Mouse (Mus musculus) limb, embryonic 10.5 days (tissue): ENCODE measurements at regions not wholly inside any gene's neighbourhood (a gene's known extent, or its start where the extent isn't known, plus 50 kb on each side); places are given as distances from the start of the nearest gene placed in this dataset.

ENCODE experiments used
- DNase-seq: peaks from one replicate; pipeline ENCODE4 v3.0.0-alpha.2; 2017; ENCODE audit warnings: low spot score
- H3K27ac ChIP-seq: fragments of 300-500 bp; sonication (generic); 2 replicates; pipeline ENCODE4 v1.5.1; 2016; ENCODE audit warnings: mild to moderate bottlenecking
- H3K27me3 ChIP-seq: fragments of 300-500 bp; sonication (generic); 2 replicates; pipeline ENCODE4 v1.6.1; 2016; ENCODE audit warnings: low read depth, mild to moderate bottlenecking; ENCODE audit not compliant: poor library complexity, severe bottlenecking
- H3K36me3 ChIP-seq: fragments of 300-500 bp; sonication (generic); 2 replicates; pipeline ENCODE4 v1.6.1; 2016; ENCODE audit warnings: mild to moderate bottlenecking, moderate library complexity
- H3K4me1 ChIP-seq: fragments of 300-500 bp; sonication (generic); 2 replicates; pipeline ENCODE4 v1.6.1; 2016
- H3K4me3 ChIP-seq: fragments of 300-500 bp; sonication (generic); 2 replicates; pipeline ENCODE4 v1.5.1; 2016; ENCODE audit warnings: mild to moderate bottlenecking, moderate library complexity
- H3K9me3 ChIP-seq: fragments of 300-500 bp; sonication (generic); replicated peaks from 2 replicates; pipeline ENCODE4 v1.6.1; 2016; ENCODE audit warnings: mild to moderate bottlenecking
- WGBS: fragments of 180-500 bp; shearing (Covaris S2); methylation state at CpG from one replicate; pipeline ENCODE4 v1.1.7; 2016; 5-methylcytosine and 5-hydroxymethylcytosine counted together

DNA sequence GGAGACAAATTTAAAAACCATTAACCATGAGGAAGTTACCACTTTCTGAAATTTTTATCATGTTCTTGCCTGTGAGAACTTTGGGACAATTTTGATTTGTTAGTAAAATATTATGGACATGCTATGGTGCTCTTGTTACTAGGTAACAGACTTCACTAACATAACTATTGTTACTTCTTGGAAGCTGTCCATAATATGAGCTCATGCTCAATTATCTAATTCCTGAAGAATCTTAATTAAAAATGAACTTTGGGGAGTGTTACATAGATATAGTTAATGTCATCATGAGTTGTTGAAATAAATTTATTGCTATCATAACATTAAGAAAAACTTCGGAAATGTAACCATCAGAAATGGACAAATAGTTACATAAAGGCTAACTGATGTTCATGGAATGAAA is 486.5 kb upstream of the Adamts5 start:
- H3K27ac ChIP-seq: no peak overlapping the region
- no peak for DNase-seq
- no peaks in the 10 kb centered on the region for H3K36me3 ChIP-seq
- H3K27me3 ChIP-seq: no peaks in the 10 kb centered on the region
- no peak overlapping the region for H3K4me3 ChIP-seq
- H3K9me3 ChIP-seq: no peaks in the 10 kb centered on the region
- 88% methylated on average over 1 of the region's 1 CpGs for WGBS
- no peaks in the 10 kb centered on the region for H3K4me1 ChIP-seq

DNA sequence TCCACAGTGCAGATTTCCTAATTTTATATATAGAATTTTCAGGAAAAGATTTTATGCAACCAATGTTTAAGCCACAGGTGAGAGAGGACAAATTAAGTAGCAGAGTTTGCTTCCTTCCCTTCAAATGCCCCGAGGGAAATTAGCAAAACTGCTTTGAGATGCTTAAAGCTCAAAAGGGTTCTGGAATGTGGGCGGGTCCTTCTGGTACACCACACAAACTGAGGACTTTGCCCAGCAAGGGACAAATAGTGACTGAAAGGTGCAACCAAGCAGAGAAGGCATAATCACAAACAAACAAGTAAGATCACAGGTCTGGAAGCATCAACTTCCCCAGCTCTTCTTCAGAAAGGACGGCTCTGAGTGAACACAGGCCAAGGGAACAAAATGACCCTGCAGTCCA is 476.4 kb upstream of the Adamts5 start:
- Histone ChIP-seq H3K4me1 (0 out of 2 replicates have a peak, but pooled peaks cover 3% of the 10 kb centered on the region), H3K27me3 (no peaks in the 10 kb centered on the region), H3K36me3 (no peaks in the 10 kb centered on the region), H3K4me3 (no peak overlapping the region), H3K27ac (no peak overlapping the region), H3K9me3 (no peaks in the 10 kb centered on the region)
- no peak for DNase-seq
- 42% methylated on average over 3 of the region's 3 CpGs for WGBS

DNA sequence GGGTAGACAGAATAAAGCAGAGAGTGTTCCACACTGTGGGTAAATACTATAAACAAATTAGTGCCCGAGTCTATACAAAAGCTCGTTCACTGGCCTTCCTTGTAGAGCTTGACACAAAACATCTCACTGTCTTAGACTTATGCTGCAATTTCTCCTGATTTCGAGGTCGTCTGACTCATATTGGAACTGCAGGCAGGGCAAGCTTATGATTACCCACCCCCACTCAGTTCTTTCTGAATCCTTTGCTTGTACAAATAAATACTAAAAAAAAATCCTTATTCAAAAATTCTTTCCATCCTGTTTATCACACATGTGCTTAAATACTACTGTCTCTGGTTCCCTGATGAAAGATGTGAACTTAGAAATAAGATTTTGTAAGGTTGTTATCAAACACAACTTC is 470.0 kb upstream of the Adamts5 start:
- H3K27me3 ChIP-seq: no peaks in the 10 kb centered on the region
- H3K36me3 ChIP-seq: no peaks in the 10 kb centered on the region
- no peaks in the 10 kb centered on the region for H3K9me3 ChIP-seq
- DNase-seq: no peak
- WGBS: 83% methylated on average over 4 of the region's 4 CpGs
- H3K4me3 ChIP-seq: no peak overlapping the region
- no peak overlapping the region for H3K27ac ChIP-seq
- no peaks in the 10 kb centered on the region for H3K4me1 ChIP-seq

DNA sequence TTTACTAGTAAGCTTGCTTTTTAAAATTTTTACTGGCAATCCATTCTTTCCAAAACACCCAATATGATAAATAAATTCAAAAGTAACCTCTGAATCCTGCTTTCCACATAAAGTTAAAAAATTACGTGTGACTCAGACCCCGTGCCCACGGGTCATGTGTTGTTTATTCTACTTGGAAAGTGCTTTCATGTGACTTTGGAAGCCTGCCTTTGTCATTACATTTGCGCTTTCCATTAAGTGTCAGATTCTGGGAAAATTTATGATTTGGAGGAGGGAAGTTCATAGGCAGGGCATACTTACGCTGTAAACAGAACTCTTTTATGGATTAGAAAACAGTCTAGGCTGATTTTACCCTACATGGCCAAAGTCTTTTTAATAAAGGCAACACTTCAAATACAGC is 466.8 kb upstream of the Adamts5 start:
- 77% methylated on average over 5 of the region's 5 CpGs for WGBS
- H3K9me3 ChIP-seq: no peaks in the 10 kb centered on the region
- DNase-seq: no peak
- H3K27me3 ChIP-seq: no peaks in the 10 kb centered on the region
- no peaks in the 10 kb centered on the region for H3K36me3 ChIP-seq
- no peak overlapping the region for H3K4me3 ChIP-seq
- no peak overlapping the region for H3K27ac ChIP-seq
- no peaks in the 10 kb centered on the region for H3K4me1 ChIP-seq

DNA sequence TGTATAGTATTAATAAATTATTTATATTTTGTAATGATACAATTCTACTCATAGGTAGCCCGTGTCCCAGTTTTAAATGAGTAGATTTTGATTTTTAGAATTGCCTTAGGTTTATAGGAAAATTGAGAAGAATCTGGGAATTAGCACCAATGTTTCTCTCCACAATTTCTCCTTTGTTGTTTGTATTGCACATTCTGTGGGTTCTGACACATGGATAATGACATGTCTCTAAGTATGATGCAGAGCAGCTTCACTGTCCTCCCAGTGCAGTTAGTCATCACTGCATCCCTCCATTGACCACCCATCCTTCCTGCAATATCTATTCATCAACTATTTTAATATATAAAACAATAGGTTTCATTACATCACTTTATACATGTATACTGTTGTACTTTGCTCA is 464.6 kb upstream of the Adamts5 start:
- 100% methylated on average over 1 of the region's 1 CpGs for WGBS
- Histone ChIP-seq H3K27ac (no peak overlapping the region), H3K4me1 (no peaks in the 10 kb centered on the region), H3K36me3 (no peaks in the 10 kb centered on the region), H3K27me3 (no peaks in the 10 kb centered on the region), H3K4me3 (no peak overlapping the region), H3K9me3 (no peaks in the 10 kb centered on the region)
- no peak for DNase-seq

DNA sequence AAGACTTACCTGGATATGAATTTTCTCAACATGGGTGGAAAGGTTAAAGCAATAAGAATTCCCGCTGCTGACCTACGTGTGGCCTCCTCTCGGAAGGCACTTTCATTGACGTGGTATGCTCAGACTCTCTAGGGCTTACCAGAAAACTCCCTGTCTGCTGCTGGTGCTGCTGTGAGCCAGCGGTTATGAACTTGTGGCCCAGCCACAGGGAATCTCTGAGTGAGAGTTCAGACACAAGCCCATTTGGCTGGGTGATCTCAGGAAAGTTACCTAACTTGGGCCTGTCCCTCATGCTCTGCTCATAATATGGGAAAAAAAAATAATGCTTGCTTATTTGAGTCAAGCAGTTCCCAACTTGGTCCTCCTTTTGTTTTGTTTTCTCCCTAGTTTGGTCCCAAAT is 459.5 kb upstream of the Adamts5 start:
- no peak for DNase-seq
- 86% methylated on average over 5 of the region's 5 CpGs for WGBS
- H3K27me3 ChIP-seq: no peaks in the 10 kb centered on the region

DNA sequence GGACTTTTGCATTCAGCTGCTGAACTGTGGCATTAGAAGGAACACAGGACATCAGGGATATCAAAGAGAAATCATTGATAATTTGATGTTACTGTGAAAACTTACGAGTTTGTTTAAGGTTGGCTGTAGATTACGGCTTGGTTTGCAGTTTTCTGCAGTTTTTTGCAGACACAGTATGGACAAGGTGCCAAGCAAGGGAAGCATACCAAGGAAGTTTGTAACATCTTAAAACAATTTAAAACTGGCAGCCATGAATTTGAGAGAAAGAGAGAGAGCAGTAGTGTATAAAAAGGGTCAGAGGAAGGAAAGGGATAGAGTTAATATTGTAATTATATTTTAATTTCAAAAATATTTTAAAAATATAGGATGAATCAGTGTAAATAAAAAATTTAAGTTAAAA is 453.4 kb upstream of the Adamts5 start:
- Histone ChIP-seq H3K9me3 (no peaks in the 10 kb centered on the region), H3K4me1 (no peaks in the 10 kb centered on the region), H3K36me3 (no peaks in the 10 kb centered on the region), H3K4me3 (no peak overlapping the region), H3K27ac (no peak overlapping the region), H3K27me3 (no peaks in the 10 kb centered on the region)
- WGBS: 89% methylated on average over 2 of the region's 2 CpGs
- DNase-seq: no peak

More for the DNA sequence above, 459.5 kb upstream of the Adamts5 start:
- Histone ChIP-seq H3K27ac (no peak overlapping the region), H3K4me1 (no peaks in the 10 kb centered on the region), H3K4me3 (no peak overlapping the region), H3K9me3 (no peaks in the 10 kb centered on the region), H3K36me3 (no peaks in the 10 kb centered on the region)

DNA sequence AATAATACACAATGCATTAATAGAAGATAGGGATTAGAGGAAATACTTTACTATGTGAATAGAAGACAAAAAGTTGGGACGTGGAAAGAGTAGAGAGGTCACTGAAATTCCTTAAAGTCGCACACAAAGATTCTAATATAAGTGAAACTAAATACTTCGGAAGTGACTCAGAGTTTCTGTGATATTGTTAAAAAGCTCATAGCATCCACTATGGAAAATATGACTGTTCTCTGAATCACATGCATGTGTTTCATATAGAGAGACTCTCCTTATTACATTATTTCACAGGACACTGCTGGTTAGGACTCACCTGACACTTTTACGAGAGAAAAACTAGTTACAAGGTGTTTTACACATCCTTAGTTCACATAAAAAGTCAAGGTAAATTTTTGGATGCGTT is 446.1 kb upstream of the Adamts5 start:
- H3K9me3 ChIP-seq: no peaks in the 10 kb centered on the region
- H3K4me3 ChIP-seq: no peak overlapping the region
- no peak overlapping the region for H3K27ac ChIP-seq
- H3K4me1 ChIP-seq: no peaks in the 10 kb centered on the region
- H3K36me3 ChIP-seq: no peaks in the 10 kb centered on the region
- no peaks in the 10 kb centered on the region for H3K27me3 ChIP-seq
- DNase-seq: no peak
- 89% methylated on average over 5 of the region's 5 CpGs for WGBS

DNA sequence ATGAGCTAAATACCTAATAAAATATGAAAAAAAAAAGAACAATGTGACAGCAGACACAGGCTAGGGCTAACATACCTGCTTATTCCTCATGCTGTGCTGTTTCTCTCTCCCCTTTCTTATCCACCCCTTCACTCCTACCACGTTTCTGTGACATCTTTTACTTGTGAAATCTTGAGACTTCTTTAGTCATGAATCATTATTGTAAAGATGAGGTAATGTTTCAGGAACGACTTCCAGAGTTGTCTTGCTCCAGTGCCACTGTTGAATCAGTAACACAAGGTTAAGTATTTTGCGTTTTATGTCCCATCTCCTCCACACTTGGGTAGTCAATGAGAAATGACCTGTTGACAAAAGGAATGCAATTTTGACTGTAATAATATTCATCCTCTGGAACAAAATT is 445.3 kb upstream of the Adamts5 start:
- DNase-seq: no peak
- WGBS: 76% methylated on average over 3 of the region's 3 CpGs

DNA sequence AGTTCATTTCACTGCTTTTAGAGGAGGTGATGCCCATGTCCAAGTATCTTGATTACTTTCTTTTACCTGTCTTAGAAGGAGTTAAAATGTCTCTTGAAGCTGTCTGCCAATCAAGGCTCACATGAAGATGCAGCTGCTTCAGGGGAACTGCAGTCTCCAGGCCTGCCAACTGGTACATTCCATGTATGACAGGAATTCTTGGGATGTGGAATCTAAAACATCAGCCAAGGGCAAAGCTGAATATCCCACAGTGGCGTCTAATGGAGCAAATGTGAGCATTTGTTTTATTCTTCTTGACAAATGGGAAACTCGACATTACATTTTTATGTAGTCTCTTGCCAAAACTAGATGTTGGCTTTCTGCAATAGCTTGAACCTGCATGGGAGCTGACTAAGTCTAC is 438.7 kb upstream of the Adamts5 start:
- WGBS: 94% methylated on average over 2 of the region's 2 CpGs
- Histone ChIP-seq H3K36me3 (no peaks in the 10 kb centered on the region), H3K4me3 (no peak overlapping the region), H3K27ac (no peak overlapping the region), H3K27me3 (no peaks in the 10 kb centered on the region), H3K4me1 (no peaks in the 10 kb centered on the region), H3K9me3 (no peaks in the 10 kb centered on the region)
- DNase-seq: no peak

More for the DNA sequence above, 445.3 kb upstream of the Adamts5 start:
- no peaks in the 10 kb centered on the region for H3K9me3 ChIP-seq
- no peaks in the 10 kb centered on the region for H3K36me3 ChIP-seq
- H3K4me1 ChIP-seq: no peaks in the 10 kb centered on the region
- no peak overlapping the region for H3K4me3 ChIP-seq
- H3K27ac ChIP-seq: no peak overlapping the region
- H3K27me3 ChIP-seq: no peaks in the 10 kb centered on the region

DNA sequence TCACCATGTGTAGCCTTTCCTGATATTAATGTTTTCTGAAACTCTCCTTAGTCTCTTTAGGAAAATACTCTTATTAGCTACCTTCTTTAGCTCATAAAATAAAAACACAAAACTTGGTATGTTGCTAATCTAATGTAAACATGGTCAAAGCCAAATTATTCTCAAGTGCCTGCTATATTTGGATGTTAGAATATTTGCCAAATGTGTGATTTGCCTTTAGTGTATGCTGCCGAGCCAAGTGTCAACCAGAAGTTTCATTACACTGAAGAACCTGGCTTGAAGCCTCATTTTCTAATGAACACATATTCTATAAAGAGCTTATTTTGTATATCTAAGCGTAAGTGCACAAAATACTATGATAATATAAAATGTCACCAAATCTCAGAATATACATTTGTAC is 423.8 kb upstream of the Adamts5 start:
- 91% methylated on average over 2 of the region's 2 CpGs for WGBS
- no peaks in the 10 kb centered on the region for H3K4me1 ChIP-seq
- DNase-seq: no peak

DNA sequence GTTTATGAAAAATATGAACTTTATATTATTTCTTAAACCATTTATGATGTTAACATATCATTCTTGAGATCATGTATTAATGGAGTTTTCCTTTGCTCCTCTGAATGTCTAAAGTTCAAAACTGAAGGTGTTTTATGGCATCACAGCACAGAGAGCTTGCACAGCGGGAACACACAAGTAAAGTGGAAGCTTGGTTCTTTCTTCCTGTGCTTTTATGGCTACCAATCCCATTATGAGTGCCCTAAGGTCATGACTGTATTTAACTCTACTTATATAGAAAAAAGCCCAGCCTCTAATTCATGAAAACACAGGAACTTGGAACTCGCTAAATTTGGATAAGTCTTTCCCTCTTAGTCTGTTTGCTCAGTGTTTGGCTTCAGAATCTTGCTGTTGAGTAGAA is 417.3 kb upstream of the Adamts5 start:
- no peak for DNase-seq
- Histone ChIP-seq H3K4me1 (peaks cover 9% of the 10 kb centered on the region), H3K4me3 (no peak overlapping the region), H3K9me3 (no peaks in the 10 kb centered on the region), H3K36me3 (no peaks in the 10 kb centered on the region), H3K27me3 (no peaks in the 10 kb centered on the region), H3K27ac (0 out of 2 replicates have a peak overlapping the region, but pooled peaks have one; percentile 42)
- 31% methylated on average over 2 of the region's 2 CpGs for WGBS

More for the DNA sequence above, 423.8 kb upstream of the Adamts5 start:
- Histone ChIP-seq H3K27me3 (no peaks in the 10 kb centered on the region), H3K4me3 (no peak overlapping the region), H3K36me3 (no peaks in the 10 kb centered on the region), H3K9me3 (no peaks in the 10 kb centered on the region), H3K27ac (no peak overlapping the region)

DNA sequence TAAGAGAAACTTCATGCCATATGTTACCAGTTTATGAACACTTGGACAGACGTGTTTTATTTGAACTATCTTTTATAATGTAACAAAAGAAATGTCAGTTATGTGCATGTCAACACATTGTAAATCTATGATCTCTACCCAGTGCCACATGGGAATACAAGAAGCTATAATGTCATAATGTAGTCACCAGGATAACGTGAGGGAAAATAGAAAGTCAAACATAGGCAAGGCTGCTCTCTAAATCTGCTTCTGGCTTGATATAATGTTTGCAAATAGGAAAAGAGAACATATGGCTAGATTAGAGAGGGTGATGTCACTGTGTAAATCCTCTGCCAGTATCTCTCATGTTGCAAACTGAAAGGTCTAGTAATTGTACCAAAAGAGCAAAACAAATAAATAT is 408.1 kb upstream of the Adamts5 start:
- H3K9me3 ChIP-seq: no peaks in the 10 kb centered on the region
- H3K36me3 ChIP-seq: no peaks in the 10 kb centered on the region
- no peak for DNase-seq
- H3K27ac ChIP-seq: no peak overlapping the region
- H3K27me3 ChIP-seq: no peaks in the 10 kb centered on the region
- peaks cover 7% of the 10 kb centered on the region; the same call in 1 of the 2 replicates for H3K4me1 ChIP-seq
- WGBS: 46% methylated on average over 2 of the region's 2 CpGs
- no peak overlapping the region for H3K4me3 ChIP-seq

DNA sequence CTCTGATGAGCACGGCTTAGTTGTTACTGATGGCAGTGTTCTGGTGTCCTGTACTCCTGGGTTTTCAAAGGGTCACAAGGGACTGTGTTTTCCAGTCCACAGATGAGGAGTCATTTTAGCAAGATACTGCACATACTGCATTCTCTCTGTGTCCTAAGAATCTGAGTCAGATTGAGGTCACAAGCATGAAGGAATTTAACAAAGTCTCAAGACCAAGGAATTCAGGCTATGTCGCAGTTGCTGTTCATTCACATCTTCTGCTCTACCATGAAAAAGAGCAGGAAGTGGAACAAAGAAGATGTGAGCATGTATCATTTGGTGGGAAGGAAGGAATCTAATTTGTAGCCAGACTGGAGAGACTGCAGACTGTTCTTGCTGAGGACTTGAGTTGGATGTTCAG is 402.2 kb upstream of the Adamts5 start:
- H3K9me3 ChIP-seq: no peaks in the 10 kb centered on the region
- no peak for DNase-seq
- no peaks in the 10 kb centered on the region for H3K27me3 ChIP-seq
- no peaks in the 10 kb centered on the region for H3K36me3 ChIP-seq
- no peak overlapping the region for H3K4me3 ChIP-seq
- 95% methylated on average over 2 of the region's 2 CpGs for WGBS
- no peaks in the 10 kb centered on the region for H3K4me1 ChIP-seq
- H3K27ac ChIP-seq: no peak overlapping the region
